Mouse (Mus musculus) midbrain, embryonic 14.5 days (tissue): ENCODE measurements around the gene Agxt. TPM values are rescaled to one million over a fixed set of nuclear protein-coding genes. Genes with fewer than 3 reads are reported as not detected.

Source experiments
- ATAC-seq: fragments of 200-750 bp; cut with Nextera tagmentation; 2 replicates; pipeline ENCODE4 v1.8.0; 2017; ENCODE audit warnings: moderate number of reproducible peaks, moderate library complexity; ENCODE audit not compliant: low FRiP score, low TSS enrichment
- DNase-seq: peaks from one replicate; pipeline ENCODE4 v3.0.0-alpha.2; 2015
- H3K27ac ChIP-seq: fragments of 300-500 bp; sonication (generic); replicated peaks from 2 replicates; pipeline ENCODE4 v1.5.1; 2014; ENCODE audit warnings: mild to moderate bottlenecking, low read depth, low read length, moderate library complexity
- H3K27me3 ChIP-seq: fragments of 300-500 bp; sonication (generic); 2 replicates; pipeline ENCODE4 v1.6.1; 2014; ENCODE audit warnings: low read length, control low read depth, mixed read lengths; ENCODE audit not compliant: control insufficient read depth, insufficient read depth
- H3K36me3 ChIP-seq: fragments of 300-500 bp; sonication (generic); 2 replicates; pipeline ENCODE4 v1.6.1; 2014; ENCODE audit warnings: low read length, control low read depth; ENCODE audit not compliant: control insufficient read depth, insufficient read depth
- H3K4me1 ChIP-seq: fragments of 300-500 bp; sonication (generic); 2 replicates; pipeline ENCODE4 v1.6.1; 2014; ENCODE audit warnings: mild to moderate bottlenecking, antibody characterized with exemption, low read length, control low read depth; ENCODE audit not compliant: control insufficient read depth, insufficient read depth
- H3K4me2 ChIP-seq: fragments of 300-500 bp; sonication (generic); 2 replicates; pipeline ENCODE4 v1.6.1; 2014; ENCODE audit warnings: mild to moderate bottlenecking, low read length, moderate library complexity
- H3K4me3 ChIP-seq: fragments of 300-500 bp; sonication (generic); replicated peaks from 2 replicates; pipeline ENCODE4 v1.5.1; 2014; ENCODE audit warnings: low read depth, low read length
- H3K9ac ChIP-seq: fragments of 300-500 bp; sonication (generic); replicated peaks from 2 replicates; pipeline ENCODE4 v1.6.1; 2014; ENCODE audit warnings: mild to moderate bottlenecking, low read length, moderate library complexity
- H3K9me3 ChIP-seq: fragments of 300-500 bp; sonication (generic); 2 replicates; pipeline ENCODE4 v1.6.1; 2016; ENCODE audit warnings: low read length, control low read depth, mixed read lengths; ENCODE audit not compliant: control insufficient read depth
- WGBS: fragments of 180-500 bp; shearing (Covaris S2); extraction: QIAGEN DNeasy Blood & Tissue Kit; methylation state at CpG from one replicate; pipeline ENCODE4 v1.1.7; 2014; 5-methylcytosine and 5-hydroxymethylcytosine counted together
- polyA plus RNA-seq: library from polyadenylated mRNA; unstranded; fragments of >200 nt; fragmentation: Nextera tagmentation; extraction: Ambion mirVana; gene quantifications from 2 replicates; pipeline ENCODE4 v1.2.1, GENCODE M21; 2014

Agxt gene
- polyA plus RNA-seq, 1 experiment from 2014 or later = not detected

DNA sequence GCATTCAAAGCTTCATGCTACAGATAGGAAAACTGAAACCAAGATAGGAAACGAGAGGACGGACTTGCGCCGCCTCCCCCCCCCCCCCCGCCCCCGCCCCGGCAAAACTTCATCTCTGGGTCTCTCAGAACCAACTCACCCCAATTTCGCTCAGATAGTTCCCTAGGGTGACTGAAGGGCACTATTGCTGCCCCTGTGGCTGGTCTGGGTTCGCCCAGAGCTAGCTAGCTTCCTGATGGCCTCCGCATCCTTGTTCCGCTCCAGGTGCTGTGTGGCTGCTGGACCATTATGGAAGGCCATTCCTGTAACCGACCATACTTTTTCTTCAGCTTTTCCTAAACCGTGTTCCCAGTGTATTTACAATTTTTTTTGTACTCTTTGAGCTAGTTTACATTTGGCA lies 19.6 kb upstream of the Agxt start:
- peaks cover 12% of the 10 kb centered on the region for H3K4me1 ChIP-seq
- ATAC-seq = peak; percentile 77
- H3K27me3 ChIP-seq = no peaks in the 10 kb centered on the region
- H3K4me2 ChIP-seq = peak overlapping the region; percentile 73
- H3K36me3 ChIP-seq = no peaks in the 10 kb centered on the region
- peak overlapping the region; percentile 52 for H3K9ac ChIP-seq
- DNase-seq = peak; percentile 57
- WGBS = 11% methylated on average over 13 of the region's 13 CpGs
- peak overlapping the region; percentile 36 for H3K4me3 ChIP-seq
- peak overlapping the region; percentile 73 for H3K27ac ChIP-seq
- H3K9me3 ChIP-seq = no peaks in the 10 kb centered on the region

DNA sequence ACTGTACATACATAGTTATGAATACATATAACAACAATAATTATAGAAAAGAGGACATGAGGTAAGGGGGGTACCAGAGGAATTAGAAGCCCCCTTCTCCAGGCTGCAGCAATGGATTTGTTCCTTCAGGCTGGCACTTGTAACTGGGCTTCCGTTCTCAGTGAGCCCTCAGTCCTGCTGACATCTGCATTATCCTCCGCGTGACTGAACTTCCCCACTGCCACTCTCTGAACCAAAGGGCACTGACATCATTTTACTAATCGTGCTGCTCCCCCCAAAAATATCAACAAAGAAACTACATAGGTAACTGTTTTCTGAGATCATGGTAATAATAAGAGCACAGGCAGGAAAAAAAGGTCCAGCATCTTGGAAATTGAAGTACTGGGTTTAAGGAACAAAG lies 16.2 kb upstream of the Agxt start:
- ATAC-seq (no peak), DNase-seq (no peak)
- Histone ChIP-seq H3K9me3 (no peaks in the 10 kb centered on the region), H3K4me2 (no peak overlapping the region), H3K9ac (no peak overlapping the region), H3K4me1 (peaks cover 12% of the 10 kb centered on the region), H3K4me3 (no peak overlapping the region), H3K27me3 (no peaks in the 10 kb centered on the region), H3K36me3 (no peaks in the 10 kb centered on the region), H3K27ac (no peak overlapping the region)
- WGBS = 38% methylated on average over 4 of the region's 4 CpGs

DNA sequence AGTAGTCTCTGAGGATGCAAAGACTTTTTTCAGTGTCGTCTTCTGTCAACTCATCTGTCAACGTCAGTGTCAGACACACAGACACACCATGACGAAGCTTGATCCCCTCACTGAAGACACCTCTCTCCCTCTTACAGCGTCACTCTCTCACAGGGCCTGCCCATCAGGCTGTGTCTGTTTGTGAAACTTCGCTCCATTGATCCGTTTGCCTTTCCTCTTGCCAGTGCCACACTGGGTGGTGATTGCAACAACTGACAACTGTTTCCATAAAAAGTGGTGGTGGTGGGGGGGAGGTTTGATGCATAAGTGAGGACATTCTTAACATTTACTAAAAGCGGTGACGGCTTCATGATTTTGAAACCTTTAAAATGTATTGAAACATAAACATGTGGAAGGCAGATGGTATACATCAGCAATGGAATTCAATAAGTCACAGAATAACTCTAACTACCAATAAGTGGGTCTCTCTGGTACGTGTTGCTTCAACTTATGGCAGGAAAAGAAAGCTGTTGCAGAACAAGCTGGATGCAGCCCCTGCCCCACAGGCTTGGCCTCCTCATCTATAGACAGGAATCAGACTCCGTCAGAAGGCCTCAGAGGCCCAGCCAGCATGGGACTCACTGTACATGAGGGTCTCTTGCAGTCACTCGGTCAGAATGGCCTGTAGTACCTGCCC lies 11.7 kb upstream of the Agxt start:
- Histone ChIP-seq H3K27me3 (no peaks in the 10 kb centered on the region), H3K27ac (no peak overlapping the region), H3K4me1 (no peaks in the 10 kb centered on the region), H3K4me3 (no peak overlapping the region), H3K9me3 (no peaks in the 10 kb centered on the region), H3K9ac (no peak overlapping the region), H3K36me3 (no peaks in the 10 kb centered on the region), H3K4me2 (no peak overlapping the region)
- DNase-seq (no peak), ATAC-seq (no peak)
- 82% methylated on average over 11 of the region's 11 CpGs for WGBS

DNA sequence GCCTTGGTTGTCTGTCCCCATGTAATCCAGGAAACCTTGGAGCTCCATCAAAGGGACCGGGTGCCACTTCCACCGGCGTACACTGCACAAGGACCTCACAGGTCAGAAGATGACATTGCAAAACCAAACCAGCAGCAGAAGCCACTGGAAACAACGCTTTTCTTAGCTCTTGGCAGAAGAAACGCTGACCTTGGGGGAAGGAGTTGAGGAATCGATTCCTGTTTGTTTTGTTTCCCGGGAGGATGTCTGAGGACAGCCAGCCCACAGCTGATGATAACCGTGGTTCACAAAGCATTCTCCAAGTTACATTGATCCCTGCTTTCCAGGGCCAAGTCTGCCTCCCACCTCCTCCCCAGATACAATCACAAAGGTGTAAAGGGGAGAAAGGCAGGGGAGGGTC lies 11.0 kb upstream of the Agxt start:
- Histone ChIP-seq H3K27me3 (no peaks in the 10 kb centered on the region), H3K9me3 (no peaks in the 10 kb centered on the region), H3K27ac (no peak overlapping the region), H3K36me3 (no peaks in the 10 kb centered on the region), H3K4me1 (no peaks in the 10 kb centered on the region), H3K4me2 (no peak overlapping the region), H3K9ac (no peak overlapping the region), H3K4me3 (no peak overlapping the region)
- ATAC-seq (no peak), DNase-seq (no peak)
- WGBS = 80% methylated on average over 8 of the region's 8 CpGs

DNA sequence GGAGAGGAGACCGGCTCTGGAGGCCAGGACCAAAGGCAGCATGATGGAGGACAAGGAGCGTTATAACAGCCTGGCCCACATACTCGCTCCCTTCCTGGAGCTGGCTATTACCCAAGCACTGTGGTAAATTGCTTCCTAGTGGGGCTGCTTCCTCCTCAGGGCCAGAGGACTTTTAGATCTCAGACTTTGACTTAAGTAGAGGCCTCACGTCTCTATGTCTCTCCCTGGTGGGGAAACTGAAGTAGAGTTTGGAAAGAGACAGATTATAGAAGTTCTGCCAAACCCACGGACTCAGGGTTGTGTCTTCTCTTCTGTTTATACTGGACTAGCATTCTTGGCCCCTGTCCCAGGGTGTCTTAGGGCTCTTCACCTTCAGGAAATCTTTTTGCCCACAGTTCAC lies 9.8 kb upstream of the Agxt start:
- DNase-seq (no peak), ATAC-seq (no peak)
- H3K4me2 ChIP-seq = no peak overlapping the region
- 75% methylated on average over 5 of the region's 5 CpGs for WGBS
- H3K4me3 ChIP-seq = no peak overlapping the region
- H3K9ac ChIP-seq = no peak overlapping the region
- no peaks in the 10 kb centered on the region for H3K27me3 ChIP-seq
- no peaks in the 10 kb centered on the region for H3K36me3 ChIP-seq
- H3K4me1 ChIP-seq = no peaks in the 10 kb centered on the region
- no peaks in the 10 kb centered on the region for H3K9me3 ChIP-seq
- H3K27ac ChIP-seq = no peak overlapping the region

DNA sequence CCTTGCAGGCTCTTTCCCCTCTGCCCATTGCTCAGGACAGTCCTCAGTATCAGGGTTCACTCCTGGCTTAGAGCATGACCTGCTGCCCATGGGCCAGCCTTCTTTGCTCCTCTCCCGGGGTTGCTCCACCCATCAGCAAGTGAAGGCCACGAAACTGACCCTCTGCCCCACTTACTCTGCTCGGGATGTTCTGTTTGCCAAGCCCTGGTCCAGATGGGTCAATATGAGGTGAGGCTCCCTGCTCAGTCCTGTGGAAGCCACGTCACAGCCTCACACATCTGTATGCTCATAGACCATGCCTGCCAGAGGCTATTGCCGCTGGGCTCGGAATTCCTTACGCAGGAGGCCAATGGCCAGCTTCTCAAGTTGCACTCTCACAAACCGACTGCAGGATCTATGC lies 6.8 kb upstream of the Agxt start:
- H3K4me3 ChIP-seq = no peak overlapping the region
- no peak for ATAC-seq
- no peaks in the 10 kb centered on the region for H3K4me1 ChIP-seq
- H3K9me3 ChIP-seq = no peaks in the 10 kb centered on the region
- no peaks in the 10 kb centered on the region for H3K36me3 ChIP-seq
- no peak overlapping the region for H3K4me2 ChIP-seq
- no peaks in the 10 kb centered on the region for H3K27me3 ChIP-seq
- H3K27ac ChIP-seq = no peak overlapping the region
- no peak for DNase-seq
- no peak overlapping the region for H3K9ac ChIP-seq
- 88% methylated on average over 8 of the region's 8 CpGs for WGBS

DNA sequence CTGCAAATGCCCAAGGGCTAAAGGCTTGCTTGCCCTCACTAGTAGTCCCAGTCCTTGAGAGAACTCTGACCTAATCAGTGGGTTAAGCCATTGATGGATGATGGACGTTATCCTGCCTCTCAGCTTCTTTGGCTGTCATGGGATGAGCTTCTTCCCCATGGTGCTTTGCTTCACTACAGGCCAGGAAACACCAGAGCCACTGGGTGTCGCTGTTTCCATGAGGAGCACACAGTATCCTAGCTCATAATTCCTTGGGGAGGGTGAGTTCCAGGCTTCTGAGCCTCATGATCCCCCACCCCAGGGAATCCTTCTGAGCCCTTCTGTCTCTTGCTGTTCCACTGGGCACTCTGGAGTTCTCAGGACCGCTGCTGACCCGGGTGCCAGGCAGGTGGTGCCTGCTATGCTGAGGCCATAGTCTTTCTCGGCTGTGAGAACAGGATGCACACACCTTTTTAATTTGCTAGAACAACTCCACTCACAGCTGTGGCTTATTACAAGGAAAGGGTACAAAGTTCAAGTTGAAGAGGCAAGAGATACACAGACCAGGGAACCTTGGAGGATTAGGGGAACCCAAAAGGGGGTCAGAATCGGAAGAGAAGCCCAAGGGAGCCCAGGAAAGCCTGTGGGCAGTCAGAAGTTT lies 6.2 kb upstream of the Agxt start:
- Histone ChIP-seq H3K27me3 (no peaks in the 10 kb centered on the region), H3K36me3 (no peaks in the 10 kb centered on the region), H3K4me2 (no peak overlapping the region), H3K9ac (no peak overlapping the region), H3K4me3 (no peak overlapping the region), H3K4me1 (no peaks in the 10 kb centered on the region), H3K27ac (no peak overlapping the region), H3K9me3 (no peaks in the 10 kb centered on the region)
- 29% methylated on average over 6 of the region's 6 CpGs for WGBS
- DNase-seq (peak; percentile 72), ATAC-seq (no peak)

DNA sequence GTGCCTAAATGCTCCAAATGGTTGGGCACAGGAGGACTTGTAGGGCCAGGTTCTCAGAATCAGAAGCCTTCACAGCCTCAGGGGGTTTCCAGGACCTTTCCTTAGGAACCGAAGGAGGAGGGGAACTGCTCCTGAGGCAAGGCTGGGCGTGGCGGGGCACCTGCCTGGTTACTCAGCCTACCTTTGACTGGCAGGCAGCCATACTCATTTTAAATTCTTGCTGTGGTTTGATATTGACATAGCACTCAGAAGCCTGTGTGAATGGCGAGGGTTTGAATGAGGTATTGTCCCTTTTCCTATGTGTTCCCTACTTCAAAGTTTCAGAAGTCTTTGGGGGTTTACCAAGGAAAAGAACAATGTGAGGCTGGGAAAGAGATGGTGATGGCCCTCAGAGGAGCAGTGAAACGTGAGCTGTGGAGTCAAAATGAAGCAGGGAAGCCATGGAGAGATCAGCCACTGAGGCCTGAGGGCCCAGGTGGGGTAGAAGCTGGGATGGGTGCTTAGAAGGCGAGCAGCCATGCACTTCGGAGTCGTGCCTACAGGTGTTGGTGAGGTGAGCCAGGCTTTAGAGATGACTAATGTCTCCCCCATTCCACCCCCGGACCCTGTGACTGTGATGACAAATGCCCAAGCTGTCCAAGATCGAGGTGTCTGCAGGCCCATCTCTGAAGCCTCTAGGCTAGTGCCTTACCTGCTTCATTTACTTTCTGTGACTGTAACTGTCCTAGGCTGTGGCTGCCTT lies 4.6 kb upstream of the Agxt start:
- no peak for ATAC-seq
- no peak overlapping the region for H3K9ac ChIP-seq
- no peaks in the 10 kb centered on the region for H3K4me1 ChIP-seq
- no peaks in the 10 kb centered on the region for H3K36me3 ChIP-seq
- 77% methylated on average over 10 of the region's 10 CpGs for WGBS
- no peak for DNase-seq
- H3K4me2 ChIP-seq = no peak overlapping the region
- no peaks in the 10 kb centered on the region for H3K9me3 ChIP-seq
- no peak overlapping the region for H3K27ac ChIP-seq
- no peak overlapping the region for H3K4me3 ChIP-seq
- no peaks in the 10 kb centered on the region for H3K27me3 ChIP-seq

DNA sequence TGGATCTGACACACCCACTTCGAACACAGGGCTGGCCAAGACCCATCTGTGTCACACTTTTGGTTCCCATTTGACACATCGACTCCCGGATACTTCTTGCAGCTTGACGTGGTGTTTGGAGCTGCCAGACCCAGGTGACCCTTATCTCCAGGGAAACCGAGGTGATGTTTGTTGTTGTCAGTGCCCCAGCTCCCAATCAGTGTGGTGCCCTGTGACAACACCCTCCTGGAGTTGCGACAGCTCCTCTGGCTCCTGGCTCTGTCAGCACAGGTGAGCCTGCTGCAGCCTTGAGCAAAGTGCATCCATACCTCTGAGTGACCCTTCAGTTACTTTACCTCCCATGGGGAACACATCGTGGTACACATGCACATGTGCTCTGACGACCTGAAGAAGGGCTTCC lies 2.4 kb upstream of the Agxt start:
- Histone ChIP-seq H3K9me3 (no peaks in the 10 kb centered on the region), H3K4me2 (no peak overlapping the region), H3K4me1 (no peaks in the 10 kb centered on the region), H3K27ac (no peak overlapping the region), H3K9ac (no peak overlapping the region), H3K4me3 (no peak overlapping the region), H3K27me3 (no peaks in the 10 kb centered on the region), H3K36me3 (no peaks in the 10 kb centered on the region)
- ATAC-seq (no peak), DNase-seq (no peak)
- 73% methylated on average over 8 of the region's 8 CpGs for WGBS
